Mouse (Mus musculus) testis, adult 2 months (tissue): ENCODE data around the gene Yju2. TPM values are rescaled to one million over a fixed set of nuclear protein-coding genes. Genes with fewer than 3 reads are reported as not detected.
"Not testable (repeated sequence)": the region's sequence is repeated elsewhere in the genome, so short reads cannot be mapped to it uniquely, and the experiment has no call there.

Experiments used
- H3K27ac ChIP-seq: fragments of 200-500 bp; 2 replicates; pipeline ENCODE4 v1.5.1; 2012; ENCODE audit warnings: low read depth, low read length; ENCODE audit not compliant: control insufficient read depth, insufficient read depth
- H3K27me3 ChIP-seq: fragments of 200-500 bp; 2 replicates; pipeline ENCODE4 v1.6.1; 2012; ENCODE audit warnings: mild to moderate bottlenecking, low read length, moderate library complexity; ENCODE audit not compliant: control insufficient read depth, insufficient read depth
- H3K36me3 ChIP-seq: fragments of 200-500 bp; 2 replicates; pipeline ENCODE4 v1.6.1; 2012; ENCODE audit warnings: mild to moderate bottlenecking, low read length; ENCODE audit not compliant: control insufficient read depth, insufficient read depth
- H3K4me1 ChIP-seq: fragments of 200-500 bp; 2 replicates; pipeline ENCODE4 v1.6.1; 2012; ENCODE audit warnings: low read length; ENCODE audit not compliant: control insufficient read depth, insufficient read depth
- H3K4me3 ChIP-seq: fragments of 200-500 bp; 2 replicates; pipeline ENCODE4 v1.5.1; 2012; ENCODE audit warnings: low read depth, mild to moderate bottlenecking, low read length, moderate library complexity, mixed read lengths; ENCODE audit not compliant: control insufficient read depth
- CTCF ChIP-seq: fragments of 200-500 bp; IDR thresholded peaks from 2 replicates; pipeline ENCODE4 v1.5.1; 2012; ENCODE audit warnings: low read depth, mild to moderate bottlenecking, inconsistent platforms, low read length, moderate library complexity; ENCODE audit not compliant: control insufficient read depth, insufficient read depth, insufficient replicate concordance
- POLR2A ChIP-seq: fragments of 200-500 bp; IDR thresholded peaks from 2 replicates; pipeline ENCODE4 v1.6.1; 2012; ENCODE audit warnings: low read depth, mild to moderate bottlenecking, inconsistent platforms, low read length, moderate library complexity; ENCODE audit not compliant: control insufficient read depth
- polyA plus RNA-seq: library from polyadenylated mRNA; depleted of rRNA; stranded (reverse); fragments of >200 nt; gene quantifications from 2 replicates; pipeline ENCODE4 v1.2.3, GENCODE M21; 2012; rRNA removed

The Yju2 gene
- 4.9 TPM in 2 replicates for polyA plus RNA-seq

DNA sequence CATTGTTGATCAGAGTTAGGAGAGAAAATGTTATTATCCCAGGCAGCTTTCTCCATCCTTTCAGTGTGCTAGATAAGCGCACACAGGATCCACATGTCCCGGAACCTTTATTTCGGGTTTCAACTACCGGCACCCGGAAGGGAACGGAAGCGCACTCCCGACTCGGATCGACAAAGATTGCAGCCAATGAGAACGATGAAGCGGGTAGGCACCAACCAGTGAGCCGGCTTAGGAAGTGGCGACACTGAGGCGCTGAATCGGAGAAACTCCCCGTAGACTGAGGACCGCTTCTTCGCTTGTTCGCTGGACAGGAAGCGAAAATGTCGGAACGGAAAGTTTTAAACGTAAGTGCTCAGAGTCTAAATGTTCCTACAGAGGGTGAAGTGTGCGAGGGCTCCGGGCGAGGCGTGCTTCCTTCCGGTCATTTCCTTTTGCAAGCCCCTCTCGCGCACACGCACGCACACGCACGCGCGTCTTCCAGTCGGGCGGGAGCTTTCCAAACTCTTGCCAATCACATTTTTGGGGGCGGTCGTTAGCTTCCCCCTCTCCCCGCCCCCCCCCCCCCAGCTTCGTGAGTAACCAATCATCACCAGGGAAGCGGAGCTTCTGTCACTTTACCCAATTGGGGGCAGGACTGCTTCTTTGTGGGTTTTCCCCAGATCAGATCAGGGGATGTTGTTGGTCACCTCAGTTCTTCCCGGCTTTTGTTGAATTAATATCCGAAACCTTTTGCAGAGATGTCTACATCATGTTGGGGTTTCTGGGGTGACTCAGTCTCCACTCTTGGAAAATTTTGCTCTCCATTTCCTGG, at the start of gene Yju2:
TSS of gene Yju2 (plus strand) at position 182 of the 811 bp plus-strand sequence.
- no peaks in the 10 kb centered on the region for H3K27me3 ChIP-seq
- peak within 1 kb of the TSS; percentile 98 for H3K27ac ChIP-seq
- peak; percentile 70; the same call in 1 of the 2 replicates for TF ChIP-seq POLR2A
- 0 out of 2 replicates have a peak, but pooled peaks have one; percentile 11 for TF ChIP-seq CTCF
- no peaks in the 10 kb centered on the region for H3K36me3 ChIP-seq
- H3K4me3 ChIP-seq = peak within 1 kb of the TSS; percentile 99
- H3K4me1 ChIP-seq = peaks cover 18% of the 10 kb centered on the region

DNA sequence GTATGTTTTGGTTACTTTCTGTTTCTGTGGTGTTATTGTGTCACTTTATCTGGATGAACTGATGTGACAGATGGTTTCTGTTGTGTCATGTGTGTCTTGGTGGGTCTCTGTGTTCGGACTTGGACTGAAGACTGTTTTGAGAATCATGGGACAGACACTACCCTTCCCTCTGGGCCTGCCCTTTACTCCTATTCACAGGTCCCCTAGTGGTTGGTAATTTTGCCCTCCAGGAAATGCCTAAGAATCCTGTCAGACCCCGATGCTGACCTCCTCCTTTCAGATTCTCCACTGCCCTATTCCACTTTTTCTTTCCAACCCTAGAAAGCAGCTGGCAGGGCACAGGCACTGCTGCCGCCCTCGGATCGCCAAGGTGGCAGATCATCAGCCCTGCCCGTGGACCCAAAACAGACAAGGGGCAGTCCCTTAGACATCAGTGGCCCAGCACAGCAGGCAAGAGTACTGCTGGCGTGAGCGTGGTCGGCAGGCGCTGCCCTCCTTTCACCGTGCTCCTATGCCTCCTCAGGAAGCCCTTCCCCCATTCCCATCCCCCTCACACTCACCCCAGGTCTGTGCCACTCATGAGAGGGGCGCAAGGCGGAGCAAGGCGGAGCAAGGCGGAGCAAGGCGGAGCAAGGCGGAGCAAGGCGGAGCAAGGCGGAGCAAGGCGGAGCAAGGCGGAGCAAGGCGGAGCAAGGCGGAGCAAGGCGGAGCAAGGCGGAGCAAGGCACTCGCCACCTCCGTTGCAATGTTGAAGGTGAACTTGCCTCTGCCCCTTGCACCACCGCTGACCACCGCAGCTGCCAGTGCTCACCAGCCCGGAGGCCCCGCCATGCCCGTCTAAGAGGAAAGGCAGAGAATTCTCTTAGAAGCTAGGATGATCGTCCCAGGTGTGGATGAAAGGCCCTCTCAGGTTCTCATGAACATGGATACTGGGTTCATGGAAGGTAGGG, 27.1 kb upstream of the Yju2 start:
- Histone ChIP-seq H3K27ac (peak overlapping the region; percentile 7; the same call in 1 of the 2 replicates), H3K4me3 (peak overlapping the region; percentile 72), H3K36me3 (no peaks in the 10 kb centered on the region), H3K27me3 (no peaks in the 10 kb centered on the region), H3K4me1 (no peaks in the 10 kb centered on the region; the same call in 1 of the 2 replicates)
- TF ChIP-seq POLR2A (no peak), CTCF (no peak)

DNA sequence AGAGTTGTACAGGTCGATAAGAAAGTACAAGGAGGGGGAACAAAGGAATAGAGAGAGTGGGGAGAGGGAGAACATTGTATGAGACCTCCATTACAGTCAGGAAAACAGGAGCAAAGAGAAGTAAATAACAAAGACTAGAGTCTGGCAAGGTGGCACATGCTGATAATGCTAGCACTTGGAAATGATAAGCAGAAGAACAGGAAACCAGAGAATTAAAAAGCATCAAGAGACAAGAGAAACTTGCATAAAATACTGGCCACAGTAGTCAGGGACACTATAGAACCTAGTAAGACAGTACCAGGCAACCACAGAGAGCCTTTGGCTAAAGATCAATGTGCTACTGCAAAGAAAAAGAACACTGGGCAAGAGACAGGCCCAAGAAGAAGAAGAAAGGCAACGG, 26.3 kb upstream of the Yju2 start:
- Histone ChIP-seq H3K36me3 (no peaks in the 10 kb centered on the region), H3K27me3 (no peaks in the 10 kb centered on the region), H3K4me3 (no peak overlapping the region), H3K4me1 (no peaks in the 10 kb centered on the region; the same call in 1 of the 2 replicates), H3K27ac (no peak overlapping the region)
- TF ChIP-seq CTCF (no peak), POLR2A (no peak)

DNA sequence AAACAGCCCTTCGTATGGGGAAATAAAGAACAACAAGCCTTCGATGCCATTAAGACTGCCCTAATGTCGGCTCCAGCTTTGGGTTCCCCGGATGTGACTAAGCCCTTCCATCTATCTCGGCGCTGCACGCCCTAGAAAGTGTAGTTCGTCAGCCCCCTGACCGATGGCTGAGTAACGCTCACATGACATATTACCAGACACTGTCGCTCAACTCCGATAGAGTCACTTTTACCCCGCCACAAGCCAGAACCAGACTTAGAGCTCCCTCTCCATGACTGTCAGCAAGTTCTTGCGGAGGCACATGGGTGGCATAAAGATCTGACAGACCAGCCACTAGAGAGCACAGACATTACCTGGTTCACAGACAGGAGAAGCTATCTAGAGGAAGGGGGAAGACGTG, 25.7 kb upstream of the Yju2 start:
- Histone ChIP-seq H3K36me3 (no peaks in the 10 kb centered on the region), H3K4me3 (no peak overlapping the region), H3K27me3 (no peaks in the 10 kb centered on the region), H3K4me1 (no peaks in the 10 kb centered on the region; the same call in 1 of the 2 replicates), H3K27ac (no peak overlapping the region)
- TF ChIP-seq CTCF (no peak), POLR2A (no peak)

- H3K27ac ChIP-seq = peak overlapping the region; percentile 57
Observed at GRCm38 (mm10) chr17:55944387-55944865, 14.5 kb upstream of the Yju2 start.

DNA sequence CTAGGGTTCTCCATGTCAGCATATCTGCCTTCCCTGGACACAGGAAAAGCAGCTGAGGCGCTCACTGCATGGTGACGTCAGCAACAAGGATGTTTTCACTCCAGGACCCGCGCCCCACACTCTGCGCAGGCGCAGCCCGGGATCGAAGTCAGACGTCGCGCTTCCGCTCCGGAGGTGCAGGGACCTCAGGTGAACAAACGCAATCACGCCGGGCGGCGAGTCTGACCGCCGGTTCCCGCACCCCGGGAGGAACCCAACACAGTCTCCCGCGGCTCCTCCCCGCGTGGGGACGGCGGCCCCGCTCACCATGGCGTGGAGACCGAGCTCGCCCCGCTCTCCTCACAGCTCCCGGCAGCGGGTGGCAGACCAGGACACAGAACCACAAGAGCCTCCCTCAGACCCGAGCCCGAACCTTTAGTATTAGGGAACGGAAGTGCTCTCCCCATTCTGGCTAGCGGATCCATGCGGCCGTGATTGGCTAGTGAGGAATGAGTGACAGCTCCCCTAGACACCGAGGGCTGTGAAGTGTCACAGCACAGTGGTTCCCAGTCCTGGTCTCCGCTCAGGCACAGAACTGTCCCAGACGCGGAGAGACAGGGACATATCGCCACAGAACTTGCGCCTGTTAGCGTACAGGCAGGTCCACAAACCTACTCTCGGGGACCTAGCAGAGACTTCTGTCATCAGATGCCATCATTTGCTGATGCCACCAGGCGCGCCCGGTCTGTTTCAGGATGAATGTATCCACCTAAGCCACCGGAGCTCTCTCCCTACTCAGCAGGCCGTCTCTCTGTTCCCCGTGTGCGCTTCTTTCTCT, 13.8 kb upstream of the Yju2 start:
- peak overlapping the region; percentile 84 for H3K4me3 ChIP-seq
- not testable (repeated sequence) for H3K36me3 ChIP-seq, H3K4me1 ChIP-seq, H3K27me3 ChIP-seq
- H3K27ac ChIP-seq = peak overlapping the region; percentile 72

More at GRCm38 (mm10) chr17:55944387-55944865, 14.5 kb upstream of the Yju2 start:
- not testable (repeated sequence) for H3K4me1 ChIP-seq, H3K36me3 ChIP-seq, H3K27me3 ChIP-seq
- H3K4me3 ChIP-seq = peak overlapping the region; percentile 84
